Mouse (Mus musculus) urinary bladder, postnatal 14 days (tissue): ENCODE data around the gene Zfp599.

Experiments
- DNase-seq: peaks from one replicate; pipeline ENCODE4 v3.0.0; 2021; ENCODE audit warnings: low spot score

The Zfp599 gene

GRCm38 (mm10) chr9:22224066-22224465 lies 35.6 kb downstream of the Zfp599 start:
- DNase-seq, result no peak

- no peak for DNase-seq
Observed at GRCm38 (mm10) chr9:22217858-22218493, 41.7 kb downstream of the Zfp599 start.

- no peak for DNase-seq
Observed at GRCm38 (mm10) chr9:22216705-22217104, 43.0 kb downstream of the Zfp599 start.

- no peak for DNase-seq
Observed at GRCm38 (mm10) chr9:22214549-22214948, 45.1 kb downstream of the Zfp599 start.

GRCm38 (mm10) chr9:22213785-22214194 lies 45.9 kb downstream of the Zfp599 start:
- DNase-seq, result peak; percentile 47
